Mouse (Mus musculus): Measurements from ENCODE around the gene Mettl7b. TPM values are rescaled to one million over a fixed set of nuclear protein-coding genes. Genes with fewer than 3 reads are reported as not detected.
"Not testable (repeated sequence)": the region's sequence is repeated elsewhere in the genome, so short reads cannot be mapped to it uniquely, and the experiment has no call there.

Mettl7b gene
- polyA plus RNA-seq (2012; ENCODE audit: insufficient read depth, insufficient read length, missing spikeins), result not detected in 2 replicates

- no peak within 1 kb of the TSS for H3K27ac ChIP-seq (ENCODE audit: insufficient read depth, low read depth, low read length)
- no peak within 1 kb of the TSS for H3K4me3 ChIP-seq (ENCODE audit: insufficient read depth, low read length)
- H3K4me1 ChIP-seq (ENCODE audit: control insufficient read depth, insufficient read depth, low read length), result peaks cover 8% of the 10 kb centered on the region
- TF ChIP-seq CTCF (IDR thresholded peaks at IDR 0.05; ENCODE audit: low read depth, low read length), result no peak
Measured at GRCm38 (mm10) chr10:128960590-128961584, at the start of gene Mettl7b. Gene Mettl7b (minus strand): TSS chr10:128960988.

- H3K27ac ChIP-seq (ENCODE audit: insufficient read depth, low read depth, low read length), result no peak within 1 kb of the TSS
- TF ChIP-seq CTCF (IDR thresholded peaks at IDR 0.05; ENCODE audit: low read depth, low read length) (no peak), POLR2A (IDR thresholded peaks at IDR 0.05; ENCODE audit: borderline replicate concordance, low read depth, low read length) (no peak)
- H3K4me1 ChIP-seq (ENCODE audit: control insufficient read depth, insufficient read depth, low read length), result no peaks in the 10 kb centered on the region
- H3K4me3 ChIP-seq (ENCODE audit: insufficient read depth, low read length), result no peak within 1 kb of the TSS
Measured at GRCm38 (mm10) chr10:129010288-129010841, 49.6 kb upstream of the Mettl7b start, which contains the start of gene Olfr763. Gene Olfr763 (plus strand): TSS chr10:129010791.

- no peak overlapping the region for H3K27ac ChIP-seq (ENCODE audit: insufficient read depth, low read depth, low read length)
- H3K4me1 ChIP-seq (ENCODE audit: control insufficient read depth, insufficient read depth, low read length), result peaks cover 8% of the 10 kb centered on the region
- no peak for TF ChIP-seq POLR2A (IDR thresholded peaks at IDR 0.05; ENCODE audit: borderline replicate concordance, low read depth, low read length)
- TF ChIP-seq CTCF (IDR thresholded peaks at IDR 0.05; ENCODE audit: low read depth, low read length), result no peak
- H3K4me3 ChIP-seq (ENCODE audit: insufficient read depth, low read length), result no peak overlapping the region
Measured at GRCm38 (mm10) chr10:129004032-129004920, 43.5 kb upstream of the Mettl7b start.

- H3K4me3 ChIP-seq (ENCODE audit: insufficient read depth, low read length), result no peak overlapping the region
- H3K27ac ChIP-seq (ENCODE audit: insufficient read depth, low read depth, low read length), result no peak overlapping the region
- H3K4me1 ChIP-seq (ENCODE audit: control insufficient read depth, insufficient read depth, low read length), result no peaks in the 10 kb centered on the region
- TF ChIP-seq CTCF (IDR thresholded peaks at IDR 0.05; ENCODE audit: low read depth, low read length), result no peak
- no peak for TF ChIP-seq POLR2A (IDR thresholded peaks at IDR 0.05; ENCODE audit: borderline replicate concordance, low read depth, low read length)
Measured at GRCm38 (mm10) chr10:128996523-128997040, 35.8 kb upstream of the Mettl7b start.

- H3K27ac ChIP-seq (ENCODE audit: insufficient read depth, low read depth, low read length), result no peak overlapping the region
- TF ChIP-seq CTCF (IDR thresholded peaks at IDR 0.05; ENCODE audit: low read depth, low read length), result no peak
- TF ChIP-seq POLR2A (IDR thresholded peaks at IDR 0.05; ENCODE audit: borderline replicate concordance, low read depth, low read length), result no peak
- H3K4me1 ChIP-seq (ENCODE audit: control insufficient read depth, insufficient read depth, low read length), result peaks cover 5% of the 10 kb centered on the region
- no peak overlapping the region for H3K4me3 ChIP-seq (ENCODE audit: insufficient read depth, low read length)
Measured at GRCm38 (mm10) chr10:128995796-128996195, 35.0 kb upstream of the Mettl7b start.

- no peak overlapping the region for H3K27ac ChIP-seq (ENCODE audit: insufficient read depth, low read depth, low read length)
Measured at GRCm38 (mm10) chr10:128990994-128991393, 30.2 kb upstream of the Mettl7b start.

GRCm38 (mm10) chr10:128990129-128990850, 29.5 kb upstream of the Mettl7b start:
- not testable (repeated sequence) for H3K27ac ChIP-seq (ENCODE audit: insufficient read depth, low read depth, low read length); H3K4me3 ChIP-seq (ENCODE audit: insufficient read depth, low read length); H3K4me1 ChIP-seq (ENCODE audit: control insufficient read depth, insufficient read depth, low read length)

More at GRCm38 (mm10) chr10:128990994-128991393, 30.2 kb upstream of the Mettl7b start:
- Histone ChIP-seq H3K4me3 (ENCODE audit: insufficient read depth, low read length) (no peak overlapping the region), H3K4me1 (ENCODE audit: control insufficient read depth, insufficient read depth, low read length) (peaks cover 9% of the 10 kb centered on the region)
- TF ChIP-seq CTCF (IDR thresholded peaks at IDR 0.05; ENCODE audit: low read depth, low read length) (no peak), POLR2A (IDR thresholded peaks at IDR 0.05; ENCODE audit: borderline replicate concordance, low read depth, low read length) (no peak)

GRCm38 (mm10) chr10:128989131-128989530, 28.3 kb upstream of the Mettl7b start, which contains the start of gene Olfr9:
Gene Olfr9 (plus strand): TSS chr10:128989431.
- H3K27ac ChIP-seq (ENCODE audit: insufficient read depth, low read depth, low read length); H3K4me1 ChIP-seq (ENCODE audit: control insufficient read depth, insufficient read depth, low read length); H3K4me3 ChIP-seq (ENCODE audit: insufficient read depth, low read length): not testable (repeated sequence)

Data from bone marrow macrophage, adult 2 months (primary cell).